Mouse (Mus musculus): ENCODE data around the gene Gm19402. TPM values are rescaled to one million over a fixed set of nuclear protein-coding genes. Genes with fewer than 3 reads are reported as not detected.
"Not testable (repeated sequence)": the region's sequence is repeated elsewhere in the genome, so short reads cannot be mapped to it uniquely, and the experiment has no call there.

The Gm19402 gene
- polyA plus RNA-seq (2021), result not detected

- CTCF ChIA-PET; ATAC-seq; in situ Hi-C loops (cut with MboI; ENCODE audit: low pct_unique_long_range_greater_than_20kb); POLR2A ChIA-PET; DNase-seq (ENCODE audit: low read depth, low spot score): not testable (repeated sequence)
- H3K27me3 ChIP-seq, result peaks cover 33% of the 10 kb centered on the region
Measured at GRCm38 (mm10) chr10:77690356-77690807, at the start of gene Gm19402. Gene Gm19402, minus strand, starts transcription at chr10:77690757.

- in situ Hi-C loops (cut with MboI; ENCODE audit: low pct_unique_long_range_greater_than_20kb), result no loop called here
- CTCF ChIA-PET, result interaction anchor here (1.2 kb wide), 1 partner anchor 14 kb away, joined by 3 read pairs; no protein-coding TSS in a partner anchor
- no peak for TF ChIP-seq CTCF (IDR thresholded peaks at IDR 0.05)
- POLR2A ChIA-PET, result no interaction called here
- DNase-seq (ENCODE audit: low read depth, low spot score), result no peak
- no peak for ATAC-seq
- H3K27me3 ChIP-seq, result peaks cover 28% of the 10 kb centered on the region
Measured at GRCm38 (mm10) chr10:77738929-77739328, 48.4 kb upstream of the Gm19402 start.

DNA sequence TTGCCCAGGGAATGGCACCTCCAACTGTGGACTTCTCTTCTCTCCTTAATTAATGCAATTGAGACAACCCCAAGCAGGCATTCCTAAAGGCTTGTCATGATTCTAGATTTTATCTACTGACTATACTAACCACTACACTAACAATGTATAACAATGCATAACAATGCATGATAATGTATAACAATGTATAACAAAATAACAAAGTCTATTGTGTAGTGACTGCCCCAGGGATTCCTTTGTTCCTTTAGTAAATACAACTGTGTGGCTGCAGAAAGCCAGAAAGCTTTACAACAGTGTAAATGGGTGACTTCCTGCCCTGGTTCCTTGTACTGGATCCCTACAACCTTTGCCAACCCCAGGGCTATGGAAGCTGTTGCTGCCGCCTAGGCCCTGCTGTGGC, 45.4 kb upstream of the Gm19402 start:
- no peak for ATAC-seq
- peaks cover 18% of the 10 kb centered on the region for H3K27me3 ChIP-seq
- DNase-seq (ENCODE audit: low read depth, low spot score), result no peak
- ChIA-PET CTCF (interaction anchor here (1.2 kb wide), 1 partner anchor 9 kb away, joined by 3 read pairs; no protein-coding TSS in a partner anchor), POLR2A (no interaction called here)
- in situ Hi-C loops (cut with MboI; ENCODE audit: low pct_unique_long_range_greater_than_20kb), result no loop called here
- TF ChIP-seq CTCF (IDR thresholded peaks at IDR 0.05), result no peak

GRCm38 (mm10) chr10:77729241-77729640, 38.7 kb upstream of the Gm19402 start:
- CTCF ChIA-PET, result no interaction called here
- peaks cover 31% of the 10 kb centered on the region for H3K27me3 ChIP-seq
- in situ Hi-C loops (cut with MboI; ENCODE audit: low pct_unique_long_range_greater_than_20kb), result no loop called here
- TF ChIP-seq CTCF (IDR thresholded peaks at IDR 0.05), result peak; percentile 45
- ATAC-seq, result no peak
- no peak for DNase-seq (ENCODE audit: low read depth, low spot score)
- POLR2A ChIA-PET, result no interaction called here

DNA sequence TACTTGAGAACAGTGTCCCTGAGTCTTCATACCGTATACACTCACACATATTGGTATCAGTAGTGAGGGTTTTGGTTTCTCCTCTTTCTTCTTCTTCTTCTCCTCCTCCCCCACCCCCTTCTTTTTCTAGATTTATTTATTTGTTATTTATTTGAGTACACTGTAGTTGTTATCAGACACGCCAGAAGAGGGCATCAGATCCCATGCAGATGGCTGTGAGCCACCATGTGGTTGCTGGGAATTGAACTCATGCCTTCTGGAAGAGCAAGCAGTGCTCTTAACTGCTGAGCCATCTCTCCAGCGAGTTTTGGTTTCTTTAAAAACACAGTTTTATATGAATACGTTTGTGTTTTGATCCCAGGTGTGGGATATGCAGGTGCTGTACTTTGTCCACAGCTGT, 37.7 kb upstream of the Gm19402 start:
- in situ Hi-C loops (cut with MboI; ENCODE audit: low pct_unique_long_range_greater_than_20kb), result no loop called here
- TF ChIP-seq CTCF (IDR thresholded peaks at IDR 0.05), result peak; percentile 42
- ATAC-seq, result no peak
- POLR2A ChIA-PET, result no interaction called here
- DNase-seq (ENCODE audit: low read depth, low spot score), result no peak
- H3K27me3 ChIP-seq, result peaks cover 31% of the 10 kb centered on the region
- CTCF ChIA-PET, result no interaction called here

DNA sequence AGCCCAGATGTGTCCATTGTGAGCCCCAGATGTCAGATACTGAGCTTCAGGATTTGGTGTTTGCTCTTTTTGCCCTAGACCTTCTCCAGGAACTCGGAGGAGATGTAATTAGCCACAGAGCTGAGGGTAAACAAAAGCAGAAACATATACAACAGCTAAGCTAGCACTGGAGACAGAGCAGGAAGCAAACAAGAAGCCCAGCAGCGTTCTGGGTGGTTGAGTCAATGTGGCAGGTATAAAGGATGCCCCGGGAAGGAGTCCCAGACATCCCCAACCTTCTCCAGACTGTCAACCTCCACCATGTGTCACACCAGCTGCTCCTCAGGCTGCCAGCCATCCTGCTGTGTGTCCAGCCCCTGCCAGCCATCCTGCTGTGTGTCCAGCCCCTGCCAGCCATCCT, 35.6 kb upstream of the Gm19402 start, which contains the start of gene Gm10100:
Gene Gm10100, plus strand, starts transcription at position 301 of the 400 bp plus-strand sequence.
- CTCF ChIA-PET, result no interaction called here
- ATAC-seq, result no peak
- peaks cover 41% of the 10 kb centered on the region for H3K27me3 ChIP-seq
- no peak for DNase-seq (ENCODE audit: low read depth, low spot score)
- POLR2A ChIA-PET, result no interaction called here
- in situ Hi-C loops (cut with MboI; ENCODE audit: low pct_unique_long_range_greater_than_20kb), result no loop called here
- TF ChIP-seq CTCF (IDR thresholded peaks at IDR 0.05), result no peak

DNA sequence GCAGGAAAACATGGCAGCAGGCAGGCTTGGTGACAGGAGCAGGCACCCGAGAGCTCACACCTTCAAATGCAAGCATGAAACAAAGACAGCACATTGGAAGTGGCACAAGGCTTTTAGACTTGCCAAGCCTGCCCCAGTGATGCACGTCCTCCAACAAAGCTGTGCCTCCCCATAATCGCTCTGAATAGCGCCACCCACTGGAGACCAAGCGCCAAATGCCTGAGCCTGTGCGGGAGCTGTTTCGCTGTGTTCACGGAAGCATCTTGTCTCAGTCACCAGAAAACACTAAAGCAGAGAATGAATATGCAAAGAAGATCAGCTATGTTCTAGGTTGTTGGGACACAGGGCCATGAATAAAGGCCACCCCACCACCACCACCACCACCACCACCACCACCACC, 34.3 kb upstream of the Gm19402 start:
- no peak for TF ChIP-seq CTCF (IDR thresholded peaks at IDR 0.05)
- ChIA-PET POLR2A (no interaction called here), CTCF (interaction anchor here (1.0 kb wide), 1 partner anchor 14 kb away, joined by 3 read pairs; no protein-coding TSS in a partner anchor)
- ATAC-seq (no peak), DNase-seq (ENCODE audit: low read depth, low spot score) (no peak)
- peaks cover 41% of the 10 kb centered on the region for H3K27me3 ChIP-seq
- in situ Hi-C loops (cut with MboI; ENCODE audit: low pct_unique_long_range_greater_than_20kb), result no loop called here

DNA sequence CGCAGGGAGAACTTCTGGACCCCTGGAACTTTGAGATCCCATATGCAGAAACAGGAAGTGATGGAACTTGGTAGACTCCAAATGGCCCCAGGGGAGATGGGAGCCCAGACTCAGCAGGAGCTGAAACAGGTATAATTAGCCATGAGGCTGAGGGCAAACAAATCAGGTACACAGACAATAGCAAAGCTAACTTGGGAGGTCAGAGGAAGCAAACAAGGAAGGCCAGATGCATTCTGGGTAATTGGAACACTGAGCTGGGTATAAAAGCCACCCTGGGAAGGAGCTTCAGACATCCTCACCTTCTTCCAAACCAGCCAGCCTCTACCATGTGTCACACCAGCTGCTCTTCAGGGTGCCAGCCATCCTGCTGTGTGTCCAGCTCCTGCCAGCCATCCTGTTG, 29.7 kb upstream of the Gm19402 start, which contains the start of gene Krtap12-1:
Gene Krtap12-1, plus strand, starts transcription at position 301 of the 400 bp plus-strand sequence.
- ATAC-seq, result not testable (repeated sequence)

DNA sequence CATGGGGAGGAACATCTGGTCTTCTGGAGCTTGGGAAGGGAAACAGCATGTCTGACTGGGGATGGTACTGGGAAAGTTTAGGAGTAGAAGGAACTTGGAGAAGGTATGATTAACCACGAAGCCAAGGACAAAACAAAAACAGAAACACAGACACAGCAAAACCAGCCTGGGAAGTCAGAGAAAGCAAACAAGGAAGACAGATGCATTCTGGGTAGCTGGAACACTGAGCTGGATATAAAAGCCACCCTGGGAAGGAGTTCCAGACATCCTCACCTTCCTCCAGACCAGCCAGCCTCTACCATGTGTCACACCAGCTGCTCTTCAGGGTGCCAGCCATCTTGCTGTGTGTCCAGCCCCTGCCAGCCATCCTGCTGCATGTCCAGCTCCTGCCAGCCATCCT, 24.9 kb upstream of the Gm19402 start, which contains the start of gene Gm10142:
Gene Gm10142, plus strand, starts transcription at position 301 of the 400 bp plus-strand sequence.
- DNase-seq (ENCODE audit: low read depth, low spot score) (no peak), ATAC-seq (no peak)
- POLR2A ChIA-PET, result no interaction called here
- in situ Hi-C loops (cut with MboI; ENCODE audit: low pct_unique_long_range_greater_than_20kb), result no loop called here
- CTCF ChIA-PET, result no interaction called here
- peaks cover 3% of the 10 kb centered on the region for H3K27me3 ChIP-seq
- TF ChIP-seq CTCF (IDR thresholded peaks at IDR 0.05), result no peak

More for the DNA sequence above, 29.7 kb upstream of the Gm19402 start, which contains the start of gene Krtap12-1:
- in situ Hi-C loops (cut with MboI; ENCODE audit: low pct_unique_long_range_greater_than_20kb); DNase-seq (ENCODE audit: low read depth, low spot score); POLR2A ChIA-PET; CTCF ChIA-PET: not testable (repeated sequence)
- peaks cover 29% of the 10 kb centered on the region for H3K27me3 ChIP-seq

- no peak for DNase-seq (ENCODE audit: low read depth, low spot score)
- peaks cover 3% of the 10 kb centered on the region for H3K27me3 ChIP-seq
- no peak for TF ChIP-seq CTCF (IDR thresholded peaks at IDR 0.05)
- no peak for ATAC-seq
- CTCF ChIA-PET, result no interaction called here
- in situ Hi-C loops (cut with MboI; ENCODE audit: low pct_unique_long_range_greater_than_20kb), result no loop called here
- POLR2A ChIA-PET, result no interaction called here
Measured at GRCm38 (mm10) chr10:77713734-77714133, 23.2 kb upstream of the Gm19402 start.

DNA sequence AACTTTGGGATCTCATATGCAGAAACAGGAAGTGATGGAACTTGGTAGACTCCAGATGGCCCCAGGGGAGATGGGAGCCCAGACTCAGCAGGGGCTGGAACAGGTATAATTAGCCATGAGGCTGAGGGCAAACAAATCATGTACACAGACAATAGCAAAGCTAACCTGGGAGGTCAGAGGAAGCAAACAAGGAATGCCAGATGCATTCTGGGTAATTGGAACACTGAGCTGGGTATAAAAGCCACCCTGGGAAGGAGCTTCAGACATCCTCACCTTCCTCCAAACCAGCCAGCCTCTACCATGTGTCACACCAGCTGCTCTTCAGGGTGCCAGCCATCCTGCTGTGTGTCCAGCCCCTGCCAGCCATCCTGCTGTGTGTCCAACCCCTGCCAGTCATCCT, 20.6 kb upstream of the Gm19402 start, which contains the start of gene Gm10024:
Gene Gm10024, plus strand, starts transcription at position 301 of the 400 bp plus-strand sequence.
- H3K27me3 ChIP-seq; ATAC-seq; DNase-seq (ENCODE audit: low read depth, low spot score); POLR2A ChIA-PET; CTCF ChIA-PET; in situ Hi-C loops (cut with MboI; ENCODE audit: low pct_unique_long_range_greater_than_20kb): not testable (repeated sequence)

DNA sequence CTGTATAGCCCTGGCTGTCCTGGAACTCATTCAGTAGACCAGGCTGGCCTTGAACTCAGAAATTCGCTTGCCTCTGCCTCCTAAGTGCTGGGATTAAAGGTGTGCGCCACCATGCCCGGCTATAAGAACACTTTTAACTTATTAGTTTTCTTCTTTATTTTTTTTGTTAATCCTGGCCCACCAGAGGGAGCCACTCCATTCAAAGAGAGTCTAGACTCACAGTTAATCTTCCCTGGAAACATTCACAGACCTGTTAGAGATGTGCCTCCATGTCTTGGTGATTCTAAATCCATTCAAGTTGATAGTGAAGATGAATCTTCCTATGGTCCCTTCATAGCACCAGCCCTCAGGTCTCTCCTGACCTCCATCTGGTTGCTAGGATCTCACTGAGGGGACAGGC, 19.3 kb upstream of the Gm19402 start:
- DNase-seq (ENCODE audit: low read depth, low spot score) (no peak), ATAC-seq (no peak)
- CTCF ChIA-PET, result no interaction called here
- in situ Hi-C loops (cut with MboI; ENCODE audit: low pct_unique_long_range_greater_than_20kb), result no loop called here
- H3K27me3 ChIP-seq, result peaks cover 6% of the 10 kb centered on the region
- POLR2A ChIA-PET, result no interaction called here
- TF ChIP-seq CTCF (IDR thresholded peaks at IDR 0.05), result no peak
